Mouse (Mus musculus): ENCODE data around the gene Bud31.

- TF ChIP-seq POLR2A (IDR thresholded peaks at IDR 0.05; ENCODE audit: low read depth, low read length) = no peak
- TF ChIP-seq CTCF (IDR thresholded peaks at IDR 0.05; ENCODE audit: borderline replicate concordance, insufficient read depth, low read length) = no peak
Observed at GRCm38 (mm10) chr5:145190373-145190772, 50.2 kb downstream of the Bud31 start.
